Mouse (Mus musculus) C2C12 (cell line): ENCODE results near the gene Bcor.

Experiments used
- CEBPB ChIP-seq: IDR thresholded peaks from one replicate; pipeline ENCODE4 v1.6.1; 2011; ENCODE audit warnings: low read depth, mild to moderate bottlenecking, control low read depth, moderate library complexity
- CTCF ChIP-seq: IDR thresholded peaks from one replicate; pipeline ENCODE4 v1.5.1; 2011; ENCODE audit not compliant: control insufficient read depth, insufficient read depth, insufficient read length
- FOSL1 ChIP-seq: IDR thresholded peaks from one replicate; pipeline ENCODE4 v1.8.0; 2011; ENCODE audit warnings: mild to moderate bottlenecking, low read length; ENCODE audit not compliant: poor library complexity, insufficient read depth, severe bottlenecking
- MAX ChIP-seq: IDR thresholded peaks from one replicate; pipeline ENCODE4 v1.6.1; 2011; ENCODE audit warnings: mild to moderate bottlenecking, control low read depth
- MYOD1 ChIP-seq: IDR thresholded peaks from one replicate; pipeline ENCODE4 v1.6.1; 2011; ENCODE audit warnings: low read depth; ENCODE audit not compliant: control insufficient read depth, insufficient read length
- USF1 ChIP-seq: IDR thresholded peaks from one replicate; pipeline ENCODE4 v1.6.1; 2011; ENCODE audit warnings: low read depth, mild to moderate bottlenecking, control low read depth, moderate library complexity

DNA sequence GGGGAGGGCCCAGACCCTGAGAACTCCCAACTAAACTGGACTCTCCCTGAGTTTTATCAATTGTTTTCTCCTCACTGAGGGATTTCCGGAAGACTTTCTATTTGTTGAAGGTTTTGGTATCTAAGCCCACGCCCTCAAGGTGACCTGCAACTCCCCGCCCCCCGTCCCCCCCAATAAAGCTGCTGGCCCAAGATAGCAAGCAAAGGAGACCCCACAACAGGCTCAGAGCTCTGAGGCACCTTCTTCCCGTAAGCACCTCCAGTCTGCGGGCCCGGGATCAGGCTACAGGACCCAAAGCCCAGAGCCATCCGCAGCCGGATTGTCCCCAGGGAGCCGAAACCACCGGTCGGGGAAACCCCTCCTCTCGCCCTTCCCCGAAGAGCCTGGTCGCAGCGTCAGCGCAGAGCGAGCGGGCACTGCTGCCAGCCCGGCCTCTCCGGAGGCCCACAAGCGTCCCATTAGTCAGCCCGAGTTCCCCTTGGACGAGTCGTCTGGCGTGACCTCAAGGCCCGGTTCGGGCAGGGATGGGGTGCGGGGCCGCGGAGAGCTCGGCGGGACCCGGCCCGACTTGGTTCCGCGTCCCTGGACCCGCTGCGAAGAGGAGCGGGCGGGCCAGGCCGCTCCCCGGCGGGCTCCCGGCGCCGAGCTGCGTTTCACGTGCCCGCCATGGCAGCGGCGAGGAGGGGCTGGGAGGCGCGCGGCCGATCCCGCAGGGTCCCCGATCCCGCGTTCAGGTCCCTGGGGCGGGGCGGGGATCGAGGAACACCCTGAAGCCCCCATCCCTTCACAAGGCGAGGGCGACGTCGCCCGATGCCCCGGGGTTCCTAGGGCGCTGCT is 73.3 kb downstream of the Bcor start:
- TF ChIP-seq USF1 (no peak), MAX (no peak), CTCF (no peak), FOSL1 (no peak), CEBPB (no peak), MYOD1 (no peak)
